21 mouse cellular contexts compared by ENCODE assay signal in the genomic region with DNA sequence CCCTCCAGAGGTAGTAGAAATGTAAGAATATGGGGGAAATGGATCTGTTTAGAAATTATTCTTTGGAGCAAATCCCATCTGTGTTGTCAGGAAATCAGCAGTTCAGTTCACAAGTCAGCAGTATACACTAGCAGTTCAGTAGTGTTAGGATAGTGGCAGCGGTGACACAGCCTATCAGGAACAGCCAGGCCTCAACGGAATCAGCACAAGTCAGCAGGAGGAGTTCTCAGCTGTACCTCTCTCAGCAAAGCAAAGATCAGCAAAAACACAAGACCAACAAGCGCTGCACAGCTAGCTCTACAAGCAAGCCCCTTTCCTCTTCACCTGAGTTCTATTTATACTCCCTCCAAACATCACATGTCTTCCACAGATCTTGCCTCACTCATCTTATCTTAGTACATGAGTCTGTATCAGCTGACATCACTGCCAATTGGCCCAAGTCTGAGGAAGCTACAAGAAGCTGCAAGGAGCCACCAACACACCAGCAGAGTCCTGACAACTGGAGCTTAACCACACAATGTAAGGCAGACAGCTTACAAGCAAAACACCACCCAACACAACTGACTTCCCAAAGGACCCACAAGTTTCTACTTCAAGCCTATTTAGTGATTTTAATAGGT. TPM values are rescaled to one million over a fixed set of nuclear protein-coding genes. Genes with fewer than 3 reads are reported as not detected.
DNase-seq lines count a peak whose midpoint lies in the region; ATAC-seq lines count a peak whose summit lies in the region.
"Had no signal": no experiment of that assay in that cellular context is flagged by ENCODE, and none has a peak within 500 bp of the region (broad histone marks: within the 10 kb centered on the region; RNA-seq: fewer than 3 reads in every experiment).

No protein-coding gene starts in this region.

- H3K9ac ChIP-seq in liver, embryonic 12.5 days = no peak overlapping the region
- H3K9ac ChIP-seq in liver, embryonic 16.5 days (ENCODE audit: low read depth, low read length) = no peak overlapping the region
- H3K9ac ChIP-seq: embryonic facial prominence, embryonic 15.5 days; heart, embryonic 13.5 days; hindbrain, embryonic 12.5 days had no signal

- no peaks in the 10 kb centered on the region for H3K36me3 ChIP-seq in megakaryocyte, embryonic 14.5 days (replicated peaks; ENCODE audit: low read length)
- H3K36me3 ChIP-seq in liver, embryonic 12.5 days = no peaks in the 10 kb centered on the region
- no peaks in the 10 kb centered on the region for H3K36me3 ChIP-seq in liver, embryonic 16.5 days (ENCODE audit: control insufficient read depth, insufficient read depth)
- H3K36me3 ChIP-seq: embryonic facial prominence, embryonic 15.5 days; forebrain, embryonic 10.5 days; heart, embryonic 13.5 days; hindbrain, embryonic 12.5 days had no signal

- DNase-seq in adipocyte (ENCODE audit: low spot score) = no peak
- no peak for DNase-seq in cerebellum, adult 9-10 months
- DNase-seq in cerebellum, postnatal 25 days = no peak
- DNase-seq: adrenal gland, postnatal 10 days; cerebellum, adult 11-12 months; cerebellum, adult 9-11 months; gastrocnemius, postnatal 36 days; heart, adult 11 months; heart, postnatal 4 days had no signal

- whole genome bisulfite sequencing in liver, embryonic 12.5 days (ENCODE audit: insufficient replicate concordance) = 30% methylated on average over 3 of the region's 3 CpGs
- 47% methylated on average over 3 of the region's 3 CpGs for WGBS in liver, embryonic 16.5 days (ENCODE audit: insufficient replicate concordance)

- no peaks in the 10 kb centered on the region for H3K9me3 ChIP-seq in megakaryocyte, embryonic 14.5 days
- H3K9me3 ChIP-seq in liver, embryonic 12.5 days (replicated peaks) = no peaks in the 10 kb centered on the region
- H3K9me3 ChIP-seq in liver, embryonic 16.5 days (replicated peaks; ENCODE audit: control insufficient read depth, low read length) = no peaks in the 10 kb centered on the region
- H3K9me3 ChIP-seq: embryonic facial prominence, embryonic 15.5 days; forebrain, embryonic 10.5 days; heart, embryonic 13.5 days; hindbrain, embryonic 12.5 days had no signal

- ATAC-seq in megakaryocyte, adult 5-6 weeks (ENCODE audit: poor library complexity, severe bottlenecking) = no peak
- ATAC-seq in liver, embryonic 12.5 days = peak; percentile 82
- peak; percentile 67 for ATAC-seq in liver, embryonic 16.5 days (ENCODE audit: low read depth)
- ATAC-seq: forebrain, embryonic 14.5 days; hindbrain, embryonic 16.5 days had no signal

- no peaks in the 10 kb centered on the region for H3K27me3 ChIP-seq in megakaryocyte, embryonic 14.5 days (replicated peaks)
- H3K27me3 ChIP-seq in liver, embryonic 12.5 days (replicated peaks) = no peaks in the 10 kb centered on the region
- H3K27me3 ChIP-seq in liver, embryonic 16.5 days (ENCODE audit: control insufficient read depth, insufficient read depth, low read depth, low read length) = no peaks in the 10 kb centered on the region
- H3K27me3 ChIP-seq: CH12.LX; embryonic facial prominence, embryonic 15.5 days; heart, embryonic 13.5 days; hindbrain, embryonic 12.5 days had no signal

- no peak overlapping the region for H3K4me2 ChIP-seq in liver, embryonic 12.5 days
- H3K4me2 ChIP-seq in liver, embryonic 16.5 days (ENCODE audit: low read depth, low read length) = no peak overlapping the region
- H3K4me2 ChIP-seq: embryonic facial prominence, embryonic 15.5 days; heart, embryonic 13.5 days; hindbrain, embryonic 12.5 days had no signal

- no peak overlapping the region for H3K27ac ChIP-seq in liver, embryonic 12.5 days
- no peak overlapping the region for H3K27ac ChIP-seq in liver, embryonic 16.5 days (ENCODE audit: low read length)
- H3K27ac ChIP-seq: embryonic facial prominence, embryonic 15.5 days; forebrain, embryonic 10.5 days; heart, embryonic 13.5 days; hindbrain, embryonic 12.5 days had no signal

- peak overlapping the region; percentile 14 for H3K4me3 ChIP-seq in megakaryocyte, embryonic 14.5 days (replicated peaks)
- H3K4me3 ChIP-seq in liver, embryonic 12.5 days = no peak overlapping the region
- no peak overlapping the region for H3K4me3 ChIP-seq in liver, embryonic 16.5 days (ENCODE audit: low read depth, low read length)
- H3K4me3 ChIP-seq: embryonic facial prominence, embryonic 15.5 days; erythroblast, embryonic 14.5 days; forebrain, embryonic 10.5 days; heart, embryonic 13.5 days; hindbrain, embryonic 12.5 days had no signal

- peaks cover 14% of the 10 kb centered on the region for H3K4me1 ChIP-seq in megakaryocyte, embryonic 14.5 days
- peaks cover 28% of the 10 kb centered on the region for H3K4me1 ChIP-seq in liver, embryonic 12.5 days
- no peaks in the 10 kb centered on the region for H3K4me1 ChIP-seq in liver, embryonic 16.5 days (ENCODE audit: control insufficient read depth, low read depth, low read length)
- H3K4me1 ChIP-seq: embryonic facial prominence, embryonic 15.5 days; hindbrain, embryonic 12.5 days had no signal

RNA-seq across cellular contexts. Expression of a gene that starts 38.4 kb away (rescaled TPM):
- polyA plus RNA-seq in megakaryocyte, embryonic 14.5 days (2012; ENCODE audit: insufficient read depth, low replicate concordance) = 0.46 TPM in 1 of 2 replicates, not detected in the other
- 10.0 and 11.4 TPM in 2 replicates for total RNA-seq in megakaryocyte, adult 5-6 weeks (2015)
- total RNA-seq in megakaryocyte, adult 5-6 weeks (2017) = 7.5 TPM in 2 replicates
- polyA plus RNA-seq in liver, embryonic 12.5 days (2016; fragmentation: Nextera tagmentation; extraction: Ambion mirVana) = 4.7 TPM in 2 replicates
- 2.7 and 3.4 TPM in 2 replicates for polyA plus RNA-seq in liver, embryonic 16.5 days (2015; fragmentation: Nextera tagmentation; extraction: Ambion mirVana)
- polyA plus RNA-seq: erythroblast, embryonic 14.5 days had no signal
